Mouse (Mus musculus) B cell, adult (primary cell): ENCODE measurements around the gene Fst. TPM values are rescaled to one million over a fixed set of nuclear protein-coding genes. Genes with fewer than 3 reads are reported as not detected.

ENCODE experiments used
- total RNA-seq: library from RNA; stranded (reverse); gene quantifications from 4 replicates; pipeline ENCODE4 v1.2.4, GENCODE M21; 2023; ENCODE audit not compliant: inconsistent age

Fst gene
- not detected in 4 replicates for total RNA-seq

GRCm38 (mm10) chr13:114458886-114459700 lies at the start of gene Fst:
Fst (minus strand) TSS chr13:114458951.

Other genes with a start within 250 kb of the Fst start
- gene Ndufs4, start 70.7 kb downstream of the Fst start, total RNA-seq = 46.5 to 74.4 TPM (median 61.8 TPM) in 4 replicates